In genomic region chr11:119215038-119215904, GRCm38 (mm10) we compare ENCODE assay signal across 8 mouse cellular contexts. TPM values are rescaled to one million over a fixed set of nuclear protein-coding genes. Genes with fewer than 3 reads are reported as not detected.
A peak's percentile ranks its signal among the peaks of the same experiment; 100 is the strongest.
DNase-seq lines count a peak whose midpoint lies in the region; ATAC-seq and TF ChIP-seq lines count a peak whose summit lies in the region.

No protein-coding gene starts in this region.

- peak; percentile 90 for DNase-seq in MEL (ENCODE audit: low read depth, low spot score)
- DNase-seq in adrenal gland, postnatal 36 days = peak; percentile 68 to 79
- peak; percentile 89 for DNase-seq in embryonic facial prominence, embryonic 14.5 days (ENCODE audit: low spot score)
- peak; percentile 95 for DNase-seq in heart, postnatal 0 days (ENCODE audit: low spot score)
- peak; percentile 70 for DNase-seq in kidney, postnatal 14 days
- peak; percentile 86 for DNase-seq in lung, postnatal 25 days (ENCODE audit: low spot score)

- no peaks in the 10 kb centered on the region for H3K9me3 ChIP-seq in MEL (replicated peaks; ENCODE audit: insufficient read depth, low read length)
- no peaks in the 10 kb centered on the region for H3K9me3 ChIP-seq in embryonic facial prominence, embryonic 14.5 days (ENCODE audit: control insufficient read depth, low read length)
- no peaks in the 10 kb centered on the region for H3K9me3 ChIP-seq in heart, postnatal 0 days (replicated peaks; ENCODE audit: control insufficient read depth, low read length)

- peak overlapping the region; percentile 42 for H3K27ac ChIP-seq in MEL (ENCODE audit: control insufficient read depth, low read depth, low read length)
- H3K27ac ChIP-seq in embryonic facial prominence, embryonic 14.5 days (replicated peaks; ENCODE audit: low read depth, low read length) = peak overlapping the region; percentile 69
- peak overlapping the region; percentile 97 for H3K27ac ChIP-seq in heart, postnatal 0 days (ENCODE audit: low read depth)
- peak overlapping the region; percentile 48 for H3K27ac ChIP-seq in small intestine, adult 2 months (ENCODE audit: insufficient read depth, low read depth, low read length)

- H3K4me3 ChIP-seq in MEL (ENCODE audit: control insufficient read depth in 1 of 2, insufficient read depth in 1 of 2, low read depth in 2 of 2, low read length in 2 of 2) = peak overlapping the region; percentile 38 to 43
- H3K4me3 ChIP-seq in embryonic facial prominence, embryonic 14.5 days (ENCODE audit: low read depth, low read length) = 0 out of 2 replicates have a peak overlapping the region, but pooled peaks have one; percentile 1
- H3K4me3 ChIP-seq in heart, postnatal 0 days (ENCODE audit: low read depth, low read length) = peak overlapping the region; percentile 30
- H3K4me3 ChIP-seq in small intestine, adult 2 months (ENCODE audit: low read depth, low read length) = peak overlapping the region; percentile 31

- TF ChIP-seq RAD21 in MEL (IDR thresholded peaks at IDR 0.05; ENCODE audit: low read depth, low read length) = no peak

- H3K4me1 ChIP-seq in MEL (ENCODE audit: control insufficient read depth in 1 of 2, insufficient read depth in 2 of 2, low read length in 2 of 2) = peaks cover 5 to 14% of the 10 kb centered on the region in 2 experiments
- peaks cover 48% of the 10 kb centered on the region for H3K4me1 ChIP-seq in embryonic facial prominence, embryonic 14.5 days (ENCODE audit: control insufficient read depth, insufficient read depth, low read length)
- H3K4me1 ChIP-seq in heart, postnatal 0 days (ENCODE audit: control insufficient read depth, insufficient read depth) = peaks cover 63% of the 10 kb centered on the region
- H3K4me1 ChIP-seq in small intestine, adult 2 months (ENCODE audit: control insufficient read depth, insufficient read depth, insufficient read length, low read length) = peaks cover 31% of the 10 kb centered on the region

- no peaks in the 10 kb centered on the region for H3K27me3 ChIP-seq in MEL (ENCODE audit: control insufficient read depth in 1 of 2, insufficient read depth in 2 of 2, low read length in 2 of 2)
- H3K27me3 ChIP-seq in embryonic facial prominence, embryonic 14.5 days (replicated peaks; ENCODE audit: control insufficient read depth, insufficient read depth, low read length) = no peaks in the 10 kb centered on the region
- no peaks in the 10 kb centered on the region for H3K27me3 ChIP-seq in heart, postnatal 0 days (ENCODE audit: control insufficient read depth, insufficient read depth, low read length)
- H3K27me3 ChIP-seq in small intestine, adult 2 months (ENCODE audit: control insufficient read depth, insufficient read depth, low read length) = no peaks in the 10 kb centered on the region

- ATAC-seq in embryonic facial prominence, embryonic 14.5 days (ENCODE audit: low read depth) = peak; percentile 55
- ATAC-seq in heart, postnatal 0 days (ENCODE audit: insufficient read depth, low read depth) = peak; percentile 82
- ATAC-seq in activated CD4-positive, CD25-positive, alpha-beta regulatory T cell, adult 4 months = no peak

- H3K79me2 ChIP-seq in MEL (ENCODE audit: control insufficient read depth, insufficient read depth, low read length, poor library complexity) = no peaks in the 10 kb centered on the region

- peak in 2 of 3 experiments; percentile 17 to 26; a peak in 2 of 6 replicates for TF ChIP-seq CTCF in MEL (IDR thresholded peaks at IDR 0.05 in 2 of 3, conservative IDR thresholded peaks at IDR 0.05 in 1 of 3; ENCODE audit: control insufficient read depth in 1 of 3, insufficient read depth in 1 of 3, low read depth in 2 of 3, low read length in 3 of 3, poor library complexity in 1 of 3, severe bottlenecking in 1 of 3)
- TF ChIP-seq CTCF in heart, postnatal 0 days (IDR thresholded peaks at IDR 0.05; ENCODE audit: low read depth) = peak; percentile 51
- TF ChIP-seq CTCF in small intestine, adult 2 months (IDR thresholded peaks at IDR 0.05; ENCODE audit: extremely low read depth, insufficient read length, insufficient replicate concordance, low read depth, low read length) = no peak

- peak in 1 of 2 experiments; percentile 52; a peak in 2 of 4 replicates for TF ChIP-seq EP300 in MEL (IDR thresholded peaks at IDR 0.05; ENCODE audit: low read depth in 1 of 2, low read length in 2 of 2)
- TF ChIP-seq EP300 in heart, postnatal 0 days (IDR thresholded peaks at IDR 0.05; ENCODE audit: low read depth) = no peak; the same call in 1 of the 2 replicates

- H3K9ac ChIP-seq in MEL (ENCODE audit: control insufficient read depth, low read depth, low read length, poor library complexity, severe bottlenecking) = peak overlapping the region; percentile 67
- H3K9ac ChIP-seq in embryonic facial prominence, embryonic 14.5 days (ENCODE audit: low read depth, low read length) = peak overlapping the region; percentile 32
- peak overlapping the region; percentile 2 for H3K9ac ChIP-seq in heart, postnatal 0 days (replicated peaks; ENCODE audit: low read depth, low read length)

- peak in 1 of 2 experiments; percentile 24; a peak in 1 of 4 replicates for TF ChIP-seq POLR2A in MEL (IDR thresholded peaks at IDR 0.05; ENCODE audit: control insufficient read depth in 1 of 2, insufficient read depth in 1 of 2, low read depth in 1 of 2, low read length in 2 of 2, poor library complexity in 1 of 2)
- no peak for TF ChIP-seq POLR2A in small intestine, adult 2 months (IDR thresholded peaks at IDR 0.05; ENCODE audit: low read depth, low read length)

- H3K4me2 ChIP-seq in embryonic facial prominence, embryonic 14.5 days (ENCODE audit: low read depth, low read length) = peak overlapping the region; percentile 46
- H3K4me2 ChIP-seq in heart, postnatal 0 days (ENCODE audit: low read depth, low read length) = peak overlapping the region; percentile 67

- WGBS in embryonic facial prominence, embryonic 14.5 days = 13% methylated on average over 18 of the region's 18 CpGs
- WGBS in heart, postnatal 0 days = 3% methylated on average over 18 of the region's 18 CpGs
- 5% methylated on average over 18 of the region's 18 CpGs for WGBS in small intestine, adult 2 months

- peaks cover 0 to 4% of the 10 kb centered on the region in 2 experiments; a peak in 2 of 4 replicates for H3K36me3 ChIP-seq in MEL (ENCODE audit: control insufficient read depth in 1 of 2, insufficient read depth in 2 of 2, low read length in 2 of 2)
- no peaks in the 10 kb centered on the region for H3K36me3 ChIP-seq in embryonic facial prominence, embryonic 14.5 days (ENCODE audit: control insufficient read depth, insufficient read depth, low read length)
- no peaks in the 10 kb centered on the region for H3K36me3 ChIP-seq in heart, postnatal 0 days (replicated peaks; ENCODE audit: control insufficient read depth, insufficient read depth, low read length)
- H3K36me3 ChIP-seq in small intestine, adult 2 months (ENCODE audit: control insufficient read depth, insufficient read depth, low read length) = no peaks in the 10 kb centered on the region

TF ChIP-seq in MEL, 35 proteins besides CTCF, POLR2A, EP300 and RAD21 (continues in another document):
- TF ChIP-seq MYC (IDR thresholded peaks at IDR 0.05; ENCODE audit: low read depth, low read length) (peak; percentile 77; the same call in 1 of the 2 replicates), MAFK (IDR thresholded peaks at IDR 0.05; ENCODE audit: borderline replicate concordance, low read depth, low read length) (no peak), USF1 (IDR thresholded peaks at IDR 0.05; ENCODE audit: low read depth, low read length) (0 out of 2 replicates have a peak, but pooled peaks have one; percentile 27), BHLHE40 (IDR thresholded peaks at IDR 0.05; ENCODE audit: borderline replicate concordance, low read depth, low read length) (peak; percentile 73; the same call in 1 of the 2 replicates), NELFE (IDR thresholded peaks at IDR 0.05; ENCODE audit: low read depth, low read length) (peak; percentile 27), ETS1 (IDR thresholded peaks at IDR 0.05; ENCODE audit: low read depth, low read length) (peak; percentile 98)

RNA-seq across cellular contexts. Expression of gene Tbc1d16, which starts 13.0 kb away (rescaled TPM):
- 12.0 and 13.6 TPM in 2 replicates for total RNA-seq in MEL (2012; rRNA removed)
- 10 to 100 TPM in 1 of 2 experiments, not detected in 1; 19.2 TPM for polyA plus RNA-seq in MEL (2012; ENCODE audit: insufficient read depth in 1 of 2, insufficient read length in 2 of 2, low read depth in 1 of 2, low replicate concordance in 2 of 2, missing spikeins in 1 of 2)
- total RNA-seq in adrenal gland, postnatal 36 days (2021) = 10 to 100 TPM; 14.3 to 15.9 TPM
- polyA plus RNA-seq in embryonic facial prominence, embryonic 14.5 days (2014; fragmentation: Nextera tagmentation; extraction: Ambion mirVana) = 11.7 and 13.2 TPM in 2 replicates
- total RNA-seq in heart, postnatal 0 days (2014; rRNA removed; ENCODE audit: low replicate concordance) = 46.4 and 50.8 TPM in 2 replicates
- polyA plus RNA-seq in heart, postnatal 0 days (2015; fragmentation: Nextera tagmentation; extraction: Ambion mirVana) = 12.4 and 12.9 TPM in 2 replicates
- polyA plus RNA-seq in small intestine, adult 2 months (2012; rRNA removed) = 4.3 and 5.0 TPM in 2 replicates
- polyA plus RNA-seq in activated CD4-positive, CD25-positive, alpha-beta regulatory T cell, adult 4 months (2017; shearing (Covaris generic)) = under 1 TPM; 0.75 to 0.78 TPM

RNA-seq across cellular contexts. Expression of gene Ccdc40, which starts 13.1 kb away (rescaled TPM):
- 0.46 and 0.92 TPM in 2 replicates for total RNA-seq in MEL (2012; rRNA removed)
- 1 to 10 TPM in 1 of 2 experiments, not detected in 1; 1.9 TPM for polyA plus RNA-seq in MEL (2012; ENCODE audit: insufficient read depth in 1 of 2, insufficient read length in 2 of 2, low read depth in 1 of 2, low replicate concordance in 2 of 2, missing spikeins in 1 of 2)
- under 1 TPM; 0.40 to 0.66 TPM for total RNA-seq in adrenal gland, postnatal 36 days (2021)
- polyA plus RNA-seq in embryonic facial prominence, embryonic 14.5 days (2014; fragmentation: Nextera tagmentation; extraction: Ambion mirVana) = 3.2 and 7.6 TPM in 2 replicates
- 0.39 TPM in 1 of 2 replicates, not detected in the other for total RNA-seq in heart, postnatal 0 days (2014; rRNA removed; ENCODE audit: low replicate concordance)
- polyA plus RNA-seq in heart, postnatal 0 days (2015; fragmentation: Nextera tagmentation; extraction: Ambion mirVana) = 0.62 and 0.68 TPM in 2 replicates
- 0.18 and 0.20 TPM in 2 replicates for polyA plus RNA-seq in small intestine, adult 2 months (2012; rRNA removed)
- 1 to 10 TPM; 1.0 to 2.0 TPM for polyA plus RNA-seq in activated CD4-positive, CD25-positive, alpha-beta regulatory T cell, adult 4 months (2017; shearing (Covaris generic))

RNA-seq across cellular contexts. Expression of gene Gaa, which starts 52.4 kb away (rescaled TPM):
- 51.4 and 54.1 TPM in 2 replicates for total RNA-seq in MEL (2012; rRNA removed)
- 10 to 100 TPM in 1 of 2 experiments, not detected in 1; 85.6 TPM for polyA plus RNA-seq in MEL (2012; ENCODE audit: insufficient read depth in 1 of 2, insufficient read length in 2 of 2, low read depth in 1 of 2, low replicate concordance in 2 of 2, missing spikeins in 1 of 2)
- 100 to 1,000 TPM in 1 of 2 experiments, 10 to 100 TPM in 1; 95.1 to 103 TPM for total RNA-seq in adrenal gland, postnatal 36 days (2021)
- 82.0 and 89.4 TPM in 2 replicates for polyA plus RNA-seq in embryonic facial prominence, embryonic 14.5 days (2014; fragmentation: Nextera tagmentation; extraction: Ambion mirVana)
- 91.1 and 158 TPM in 2 replicates for total RNA-seq in heart, postnatal 0 days (2014; rRNA removed; ENCODE audit: low replicate concordance)
- polyA plus RNA-seq in heart, postnatal 0 days (2015; fragmentation: Nextera tagmentation; extraction: Ambion mirVana) = 51.8 and 56.3 TPM in 2 replicates
- 35.8 TPM in 2 replicates for polyA plus RNA-seq in small intestine, adult 2 months (2012; rRNA removed)
- polyA plus RNA-seq in activated CD4-positive, CD25-positive, alpha-beta regulatory T cell, adult 4 months (2017; shearing (Covaris generic)) = 10 to 100 TPM in 1 of 2 experiments, 1 to 10 TPM in 1; 5.9 to 11.6 TPM

Comparison
In these comparisons a context has a peak if more than half of its experiments do, and no peak if none do; other contexts are left out.
1. H3K27ac ChIP-seq: peak in every context shown above with its lines; median percentile 97 in heart, postnatal 0 days; 69 in embryonic facial prominence, embryonic 14.5 days; 48 in small intestine, adult 2 months; 42 in MEL.
2. H3K9ac ChIP-seq: peak in every context shown above with its lines; median percentile 67 in MEL; 32 in embryonic facial prominence, embryonic 14.5 days; 2 in heart, postnatal 0 days.